ENCODE assay signal across 13 mouse cellular contexts in the genomic region with DNA sequence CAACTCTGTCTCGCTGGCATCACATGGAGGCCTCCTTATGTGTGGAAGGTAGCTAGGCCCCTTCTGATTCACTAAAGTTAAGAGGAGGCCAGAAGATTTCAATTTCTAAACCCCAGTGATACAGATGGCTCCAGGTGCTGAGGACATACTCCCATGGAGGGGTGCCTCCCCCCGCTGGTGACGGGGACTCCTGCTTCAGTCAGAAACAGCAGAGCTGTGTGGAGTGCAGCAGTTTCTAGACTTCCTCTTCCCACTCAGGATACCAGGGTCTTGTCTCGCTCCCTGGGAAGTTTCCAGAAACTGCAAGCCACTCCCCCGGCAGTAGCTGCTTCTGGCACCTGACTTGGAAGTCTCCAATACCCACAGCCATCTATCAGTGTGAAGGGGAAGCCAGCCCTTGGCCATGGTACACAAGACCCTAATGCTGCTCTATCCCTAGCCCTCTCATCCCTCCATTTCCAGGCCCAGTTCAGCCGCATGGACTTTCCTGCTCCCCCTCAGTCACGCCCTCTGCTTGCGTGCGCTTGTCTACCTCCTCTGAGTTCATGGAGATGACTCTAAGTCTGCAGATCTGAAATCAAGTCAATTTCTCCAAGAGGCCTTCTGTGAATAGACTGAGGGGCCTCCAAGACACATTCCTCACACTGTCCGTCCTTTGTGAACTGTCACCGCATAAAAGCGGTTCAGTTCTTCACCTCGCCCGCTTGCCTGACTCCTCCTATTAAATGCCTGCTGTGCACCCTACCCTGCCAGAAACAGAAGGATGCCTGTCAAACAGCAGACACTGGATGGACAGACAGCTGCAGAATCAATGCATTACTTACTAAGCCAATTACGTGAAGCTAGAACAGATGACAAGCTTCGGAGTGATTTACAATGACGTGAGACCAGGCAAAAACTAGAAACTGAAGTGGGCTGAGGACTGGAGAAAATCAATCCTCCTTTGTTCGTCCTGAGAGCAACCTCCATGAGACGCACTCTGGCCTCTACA.
DNase-seq lines count a peak whose midpoint lies in the region; ATAC-seq and TF ChIP-seq lines count a peak whose summit lies in the region.
"Had no signal": no experiment of that assay in that cellular context is flagged by ENCODE, and none has a peak within 500 bp of the region (broad histone marks: within the 10 kb centered on the region; RNA-seq: fewer than 3 reads in every experiment).

No protein-coding gene starts in this region.

- no peak overlapping the region for H3K4me3 ChIP-seq in heart, postnatal 0 days (ENCODE audit: low read depth, low read length)
- no peak overlapping the region for H3K4me3 ChIP-seq in midbrain, embryonic 10.5 days
- H3K4me3 ChIP-seq in midbrain, embryonic 15.5 days = no peak overlapping the region
- no peak overlapping the region for H3K4me3 ChIP-seq in embryonic facial prominence, embryonic 10.5 days
- H3K4me3 ChIP-seq: stomach, embryonic 15.5 days had no signal

- no peak for TF ChIP-seq EP300 in heart, postnatal 0 days (IDR thresholded peaks at IDR 0.05; ENCODE audit: low read depth)

- WGBS in heart, postnatal 0 days = 78% methylated on average over 19 of the region's 19 CpGs
- 64% methylated on average over 19 of the region's 19 CpGs for WGBS in midbrain, embryonic 10.5 days
- 47% methylated on average over 19 of the region's 19 CpGs for WGBS in midbrain, embryonic 15.5 days
- WGBS in embryonic facial prominence, embryonic 10.5 days = 59% methylated on average over 19 of the region's 19 CpGs

- H3K27me3 ChIP-seq in heart, postnatal 0 days (ENCODE audit: control insufficient read depth, insufficient read depth, low read length) = no peaks in the 10 kb centered on the region
- H3K27me3 ChIP-seq in midbrain, embryonic 10.5 days (ENCODE audit: low read depth, poor library complexity, severe bottlenecking) = no peaks in the 10 kb centered on the region
- no peaks in the 10 kb centered on the region for H3K27me3 ChIP-seq in midbrain, embryonic 15.5 days (replicated peaks)
- H3K27me3 ChIP-seq in embryonic facial prominence, embryonic 10.5 days (replicated peaks; ENCODE audit: low read depth, poor library complexity, severe bottlenecking) = no peaks in the 10 kb centered on the region
- H3K27me3 ChIP-seq: Patski; stomach, embryonic 15.5 days had no signal

- 0 out of 2 replicates have a peak, but pooled peaks have one; percentile 10 for TF ChIP-seq CTCF in heart, postnatal 0 days (IDR thresholded peaks at IDR 0.05; ENCODE audit: low read depth)

- no peak overlapping the region for H3K27ac ChIP-seq in heart, postnatal 0 days (ENCODE audit: low read depth)
- peak overlapping the region; percentile 70 for H3K27ac ChIP-seq in midbrain, embryonic 10.5 days (replicated peaks)
- H3K27ac ChIP-seq in midbrain, embryonic 15.5 days = no peak overlapping the region
- H3K27ac ChIP-seq in embryonic facial prominence, embryonic 10.5 days (replicated peaks) = peak overlapping the region; percentile 57
- H3K27ac ChIP-seq: stomach, embryonic 15.5 days had no signal

- no peak for DNase-seq in heart, postnatal 0 days (ENCODE audit: low spot score)
- DNase-seq in heart, adult 9 months (ENCODE audit: low spot score in 2 of 2) = no peak
- DNase-seq in midbrain, embryonic 10.5 days (ENCODE audit: low spot score) = peak; percentile 36
- DNase-seq in embryonic facial prominence, embryonic 10.5 days (ENCODE audit: low spot score) = peak; percentile 22
- DNase-seq in retina, embryonic 14.5 days (ENCODE audit: low spot score) = peak; percentile 61
- DNase-seq in spleen, postnatal 10 days (ENCODE audit: low spot score in 2 of 2) = no peak
- no peak for DNase-seq in cerebellum, adult 11 months
- DNase-seq: adrenal gland, postnatal 10 days; heart, adult 11 months; right cerebral cortex, postnatal 14 days had no signal

- H3K36me3 ChIP-seq in heart, postnatal 0 days (replicated peaks; ENCODE audit: control insufficient read depth, insufficient read depth, low read length) = no peaks in the 10 kb centered on the region
- no peaks in the 10 kb centered on the region for H3K36me3 ChIP-seq in midbrain, embryonic 10.5 days
- no peaks in the 10 kb centered on the region for H3K36me3 ChIP-seq in midbrain, embryonic 15.5 days (replicated peaks)
- no peaks in the 10 kb centered on the region for H3K36me3 ChIP-seq in embryonic facial prominence, embryonic 10.5 days (replicated peaks)
- H3K36me3 ChIP-seq: stomach, embryonic 15.5 days had no signal

- H3K9ac ChIP-seq in heart, postnatal 0 days (replicated peaks; ENCODE audit: low read depth, low read length) = no peak overlapping the region
- H3K9ac ChIP-seq in midbrain, embryonic 15.5 days = no peak overlapping the region
- H3K9ac ChIP-seq: stomach, embryonic 15.5 days had no signal

- no peak for ATAC-seq in heart, postnatal 0 days (ENCODE audit: insufficient read depth, low read depth)
- ATAC-seq in midbrain, embryonic 15.5 days (replicated peaks) = no peak
- ATAC-seq: Patski had no signal

- no peak overlapping the region for H3K4me2 ChIP-seq in heart, postnatal 0 days (ENCODE audit: low read depth, low read length)
- no peak overlapping the region for H3K4me2 ChIP-seq in midbrain, embryonic 15.5 days
- H3K4me2 ChIP-seq: stomach, embryonic 15.5 days had no signal

- H3K4me1 ChIP-seq in heart, postnatal 0 days (ENCODE audit: control insufficient read depth, insufficient read depth) = 0 out of 2 replicates have a peak, but pooled peaks cover 5% of the 10 kb centered on the region
- H3K4me1 ChIP-seq in midbrain, embryonic 10.5 days = peaks cover 35% of the 10 kb centered on the region
- peaks cover 9% of the 10 kb centered on the region; the same call in 1 of the 2 replicates for H3K4me1 ChIP-seq in midbrain, embryonic 15.5 days
- peaks cover 39% of the 10 kb centered on the region for H3K4me1 ChIP-seq in embryonic facial prominence, embryonic 10.5 days

- H3K9me3 ChIP-seq in heart, postnatal 0 days (replicated peaks; ENCODE audit: control insufficient read depth, low read length) = no peaks in the 10 kb centered on the region
- H3K9me3 ChIP-seq in midbrain, embryonic 10.5 days (replicated peaks) = no peaks in the 10 kb centered on the region
- no peaks in the 10 kb centered on the region for H3K9me3 ChIP-seq in midbrain, embryonic 15.5 days
- no peaks in the 10 kb centered on the region for H3K9me3 ChIP-seq in embryonic facial prominence, embryonic 10.5 days
- H3K9me3 ChIP-seq: stomach, embryonic 15.5 days had no signal

Comparison
In these comparisons a context has a peak if more than half of its experiments do, and no peak if none do; other contexts are left out.
1. H3K27ac ChIP-seq: peak in midbrain, embryonic 10.5 days (single experiment) and embryonic facial prominence, embryonic 10.5 days (single experiment); none in heart, postnatal 0 days (single experiment) and midbrain, embryonic 15.5 days (single experiment).
2. DNase-seq: peak in midbrain, embryonic 10.5 days (single experiment), embryonic facial prominence, embryonic 10.5 days (single experiment) and retina, embryonic 14.5 days (single experiment); none in heart, postnatal 0 days (single experiment), heart, adult 9 months (0 of 2), spleen, postnatal 10 days (0 of 2) and cerebellum, adult 11 months (single experiment).